ENCODE assay signal across 14 mouse cellular contexts in the genomic region with DNA sequence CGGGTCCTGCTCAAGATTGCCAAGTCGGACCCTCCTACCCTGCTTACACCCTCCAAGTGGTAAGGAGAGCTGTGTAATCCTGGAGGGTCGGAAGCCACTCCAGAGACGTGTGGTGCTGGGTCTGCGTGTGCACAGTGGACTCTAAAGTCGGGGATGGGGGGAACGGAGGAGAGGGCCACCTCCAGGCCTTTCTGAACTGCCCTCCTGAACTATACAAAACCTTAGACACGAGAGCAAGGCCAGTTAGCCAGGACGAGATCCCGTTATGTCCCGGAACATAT. TPM values are rescaled to one million over a fixed set of nuclear protein-coding genes. Genes with fewer than 3 reads are reported as not detected.
DNase-seq lines count a peak whose midpoint lies in the region; ATAC-seq and TF ChIP-seq lines count a peak whose summit lies in the region.
"Had no signal": no experiment of that assay in that cellular context is flagged by ENCODE, and none has a peak within 500 bp of the region (broad histone marks: within the 10 kb centered on the region; RNA-seq: fewer than 3 reads in every experiment).

No protein-coding gene starts in this region.

- no peaks in the 10 kb centered on the region for H3K36me3 ChIP-seq in neural tube, embryonic 11.5 days (ENCODE audit: control insufficient read depth, insufficient read depth, low read length)
- H3K36me3 ChIP-seq in midbrain, embryonic 11.5 days (ENCODE audit: control insufficient read depth, insufficient read depth, low read length): no peaks in the 10 kb centered on the region
- no peaks in the 10 kb centered on the region for H3K36me3 ChIP-seq in neural tube, embryonic 14.5 days (ENCODE audit: control insufficient read depth, insufficient read depth, low read length)
- H3K36me3 ChIP-seq: heart, embryonic 15.5 days; lung, embryonic 15.5 days had no signal

- H3K4me3 ChIP-seq in cerebellum, adult 2 months (replicated peaks; ENCODE audit: insufficient read depth, low read depth, low read length): no peak overlapping the region
- no peak overlapping the region for H3K4me3 ChIP-seq in neural tube, embryonic 11.5 days (ENCODE audit: low read depth, low read length)
- H3K4me3 ChIP-seq in midbrain, embryonic 11.5 days (ENCODE audit: low read depth, low read length): no peak overlapping the region
- H3K4me3 ChIP-seq in neural tube, embryonic 14.5 days (ENCODE audit: low read depth, low read length): no peak overlapping the region
- H3K4me3 ChIP-seq: heart, embryonic 15.5 days; lung, embryonic 15.5 days; megakaryocyte, embryonic 14.5 days had no signal

- no peak for DNase-seq in cerebellum, adult 2 months
- DNase-seq in cerebellum, postnatal 10 days: no peak
- no peak for DNase-seq in neural tube, embryonic 11.5 days (ENCODE audit: low spot score)
- DNase-seq in neural tube, embryonic 10.5 days (ENCODE audit: extremely low spot score, low spot score): no peak
- DNase-seq in midbrain, embryonic 11.5 days (ENCODE audit: low spot score, missing footprints): peak; percentile 70
- no peak for DNase-seq in ovary, postnatal 14 days (ENCODE audit: low spot score)
- DNase-seq in urinary bladder, postnatal 4 days (ENCODE audit: low spot score in 2 of 2): no peak
- DNase-seq: adrenal gland, adult 8-10 months had no signal

- H3K27ac ChIP-seq in cerebellum, adult 2 months (ENCODE audit: insufficient read depth, low read length): peak overlapping the region; percentile 92
- no peak overlapping the region for H3K27ac ChIP-seq in neural tube, embryonic 11.5 days (ENCODE audit: low read depth, low read length)
- no peak overlapping the region for H3K27ac ChIP-seq in midbrain, embryonic 11.5 days (ENCODE audit: low read depth, low read length)
- H3K27ac ChIP-seq in neural tube, embryonic 14.5 days (ENCODE audit: low read depth, low read length): no peak overlapping the region
- H3K27ac ChIP-seq: heart, embryonic 15.5 days; lung, embryonic 15.5 days had no signal

- no peaks in the 10 kb centered on the region for H3K27me3 ChIP-seq in cerebellum, adult 2 months (ENCODE audit: control insufficient read depth, insufficient read depth, low read length)
- no peaks in the 10 kb centered on the region for H3K27me3 ChIP-seq in neural tube, embryonic 11.5 days (ENCODE audit: control insufficient read depth, insufficient read depth, low read length)
- no peaks in the 10 kb centered on the region for H3K27me3 ChIP-seq in midbrain, embryonic 11.5 days (ENCODE audit: control insufficient read depth, insufficient read depth, low read length)
- no peaks in the 10 kb centered on the region for H3K27me3 ChIP-seq in neural tube, embryonic 14.5 days (ENCODE audit: control insufficient read depth, insufficient read depth, low read length)
- H3K27me3 ChIP-seq: heart, embryonic 15.5 days; lung, embryonic 15.5 days; megakaryocyte, embryonic 14.5 days had no signal

- TF ChIP-seq POLR2A in cerebellum, adult 2 months (IDR thresholded peaks at IDR 0.05; ENCODE audit: borderline replicate concordance, insufficient read depth, low read length): no peak

- peak overlapping the region; percentile 24; the same call in 1 of the 2 replicates for H3K9ac ChIP-seq in neural tube, embryonic 11.5 days (ENCODE audit: low read length)
- H3K9ac ChIP-seq in midbrain, embryonic 11.5 days (ENCODE audit: low read length): no peak overlapping the region
- H3K9ac ChIP-seq in neural tube, embryonic 14.5 days (replicated peaks; ENCODE audit: low read depth, low read length): no peak overlapping the region
- H3K9ac ChIP-seq: heart, embryonic 15.5 days; lung, embryonic 15.5 days had no signal

- 24% methylated on average over 11 of the region's 11 CpGs for WGBS in cerebellum, adult 2 months
- 83% methylated on average over 11 of the region's 11 CpGs for WGBS in neural tube, embryonic 11.5 days
- WGBS in midbrain, embryonic 11.5 days: 82% methylated on average over 11 of the region's 11 CpGs
- 83% methylated on average over 11 of the region's 11 CpGs for WGBS in neural tube, embryonic 14.5 days

- no peak overlapping the region for H3K4me2 ChIP-seq in neural tube, embryonic 11.5 days (ENCODE audit: low read depth)
- no peak overlapping the region for H3K4me2 ChIP-seq in midbrain, embryonic 11.5 days
- no peak overlapping the region for H3K4me2 ChIP-seq in neural tube, embryonic 14.5 days (ENCODE audit: low read depth, low read length)
- H3K4me2 ChIP-seq: heart, embryonic 15.5 days; lung, embryonic 15.5 days had no signal

- TF ChIP-seq CTCF in cerebellum, adult 2 months (IDR thresholded peaks at IDR 0.05; ENCODE audit: borderline replicate concordance, insufficient read depth, low read depth, low read length): no peak

- H3K4me1 ChIP-seq in cerebellum, adult 2 months (ENCODE audit: control insufficient read depth, insufficient read depth, low read length): peaks cover 52% of the 10 kb centered on the region
- no peaks in the 10 kb centered on the region for H3K4me1 ChIP-seq in neural tube, embryonic 11.5 days (ENCODE audit: control insufficient read depth, insufficient read depth, low read length)
- H3K4me1 ChIP-seq in midbrain, embryonic 11.5 days (ENCODE audit: control insufficient read depth, insufficient read depth, low read length): no peaks in the 10 kb centered on the region
- no peaks in the 10 kb centered on the region for H3K4me1 ChIP-seq in neural tube, embryonic 14.5 days (ENCODE audit: control insufficient read depth, insufficient read depth, low read length)
- H3K4me1 ChIP-seq: lung, embryonic 15.5 days had no signal

- H3K9me3 ChIP-seq in neural tube, embryonic 11.5 days (ENCODE audit: control insufficient read depth, low read length): no peaks in the 10 kb centered on the region
- no peaks in the 10 kb centered on the region for H3K9me3 ChIP-seq in midbrain, embryonic 11.5 days (ENCODE audit: control insufficient read depth, low read length)
- no peaks in the 10 kb centered on the region for H3K9me3 ChIP-seq in neural tube, embryonic 14.5 days (ENCODE audit: control insufficient read depth, low read length)
- H3K9me3 ChIP-seq: heart, embryonic 15.5 days; lung, embryonic 15.5 days; megakaryocyte, embryonic 14.5 days had no signal

- ATAC-seq in neural tube, embryonic 11.5 days (ENCODE audit: insufficient read depth, low FRiP score, low TSS enrichment): no peak
- ATAC-seq in midbrain, embryonic 11.5 days (ENCODE audit: low FRiP score): no peak; the same call in 1 of the 2 replicates
- ATAC-seq in neural tube, embryonic 14.5 days (ENCODE audit: low read depth): 0 out of 2 replicates have a peak, but pooled peaks have one; percentile 38

RNA-seq across cellular contexts. Expression of gene Fbxw11, which starts 53.7 kb away (rescaled TPM):
- 122 and 132 TPM in 2 replicates for polyA plus RNA-seq in cerebellum, adult 2 months (2012; rRNA removed)
- 102 and 116 TPM in 2 replicates for polyA plus RNA-seq in neural tube, embryonic 11.5 days (2014; fragmentation: Nextera tagmentation; extraction: Ambion mirVana)
- polyA plus RNA-seq in midbrain, embryonic 11.5 days (2014; fragmentation: Nextera tagmentation; extraction: Ambion mirVana): 104 TPM in 2 replicates
- polyA plus RNA-seq in neural tube, embryonic 14.5 days (2014; fragmentation: Nextera tagmentation; extraction: Ambion mirVana): 109 and 133 TPM in 2 replicates

RNA-seq across cellular contexts. Expression of gene Stk10, which starts 55.7 kb away (rescaled TPM):
- polyA plus RNA-seq in cerebellum, adult 2 months (2012; rRNA removed): 19.6 and 21.6 TPM in 2 replicates
- polyA plus RNA-seq in neural tube, embryonic 11.5 days (2014; fragmentation: Nextera tagmentation; extraction: Ambion mirVana): 2.1 and 2.4 TPM in 2 replicates
- 0.58 and 0.67 TPM in 2 replicates for polyA plus RNA-seq in midbrain, embryonic 11.5 days (2014; fragmentation: Nextera tagmentation; extraction: Ambion mirVana)
- 1.4 and 2.0 TPM in 2 replicates for polyA plus RNA-seq in neural tube, embryonic 14.5 days (2014; fragmentation: Nextera tagmentation; extraction: Ambion mirVana)

RNA-seq across cellular contexts. Expression of gene Efcab9, which starts 57.0 kb away (rescaled TPM):
- 0.97 and 1.4 TPM in 2 replicates for polyA plus RNA-seq in cerebellum, adult 2 months (2012; rRNA removed)
- 0.41 TPM in 1 of 2 replicates, not detected in the other for polyA plus RNA-seq in neural tube, embryonic 11.5 days (2014; fragmentation: Nextera tagmentation; extraction: Ambion mirVana)
- polyA plus RNA-seq in midbrain, embryonic 11.5 days (2014; fragmentation: Nextera tagmentation; extraction: Ambion mirVana): 0.23 TPM in 1 of 2 replicates, not detected in the other
- not detected in 2 replicates for polyA plus RNA-seq in neural tube, embryonic 14.5 days (2014; fragmentation: Nextera tagmentation; extraction: Ambion mirVana)
- polyA plus RNA-seq: brain, embryonic 14.5 days; liver, adult 2 months had no signal
